Mouse (Mus musculus): ENCODE data around the gene Slc27a3.

DNA sequence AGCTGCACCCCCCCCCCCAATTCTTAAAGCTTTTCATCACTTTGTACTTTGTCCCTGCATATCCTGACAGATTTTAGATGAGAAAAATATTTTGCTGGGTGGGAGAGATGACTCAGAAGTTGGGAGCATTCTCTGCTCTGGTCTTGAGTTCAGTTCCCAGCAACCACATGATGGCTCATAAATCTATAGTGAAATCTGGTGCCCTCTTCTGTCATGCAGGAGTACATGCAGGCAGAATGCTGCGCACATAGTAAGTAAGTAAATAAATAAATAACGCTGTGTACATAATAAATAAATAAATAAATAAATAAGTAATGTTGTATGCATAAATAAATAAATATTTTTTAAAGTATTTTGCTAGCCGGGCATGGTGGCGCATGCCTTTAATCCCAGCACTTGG is 41.9 kb downstream of the Slc27a3 start:
- TF ChIP-seq CTCF (IDR thresholded peaks at IDR 0.05; ENCODE audit: low read depth): no peak
- TF ChIP-seq EP300 (IDR thresholded peaks at IDR 0.05; ENCODE audit: low read depth): no peak

All from heart, postnatal 0 days (tissue).